Mouse (Mus musculus): Measurements from ENCODE around the gene Wwc1.

DNA sequence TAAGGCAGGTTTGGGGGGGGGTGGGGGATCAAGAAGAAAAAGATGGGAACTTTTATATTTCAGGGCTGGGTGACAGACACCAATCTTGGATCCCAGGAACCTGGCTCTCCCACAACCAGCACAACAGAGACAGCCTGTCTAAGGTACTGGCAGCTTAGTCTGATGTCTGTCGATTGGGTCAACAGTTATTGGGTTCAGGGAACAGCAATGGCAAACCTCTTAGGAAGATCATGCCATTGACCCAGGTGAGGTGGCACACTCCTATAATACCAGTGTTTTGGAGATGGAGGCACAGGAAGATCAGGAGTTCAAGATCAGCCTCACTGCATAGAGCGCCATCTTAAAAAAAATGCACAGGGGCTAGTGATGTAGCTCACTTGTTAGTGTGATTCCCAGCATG, 17.9 kb downstream of the Wwc1 start:
- TF ChIP-seq POLR2A (IDR thresholded peaks at IDR 0.05; ENCODE audit: borderline replicate concordance, low read depth, low read length): no peak
- no peak for TF ChIP-seq CTCF (IDR thresholded peaks at IDR 0.05; ENCODE audit: low read depth, low read length)

All from bone marrow macrophage, adult 2 months (primary cell).